Mouse (Mus musculus) kidney, postnatal 0 days (tissue): ENCODE measurements at regions not wholly inside any gene's neighbourhood (a gene's known extent, or its start where the extent isn't known, plus 50 kb on each side); places are given as distances from the start of the nearest gene placed in this dataset.

Experiments
- ATAC-seq: fragments of 200-750 bp; cut with Nextera tagmentation; replicated peaks from 2 replicates; pipeline ENCODE4 v1.8.0; 2017; ENCODE audit warnings: low read depth, moderate number of reproducible peaks, moderate TSS enrichment, moderate library complexity; ENCODE audit not compliant: low FRiP score
- DNase-seq: peaks from one replicate; pipeline ENCODE4 v3.0.0-alpha.2; 2016; ENCODE audit warnings: low spot score
- H3K27ac ChIP-seq: fragments of 300-500 bp; sonication (generic); 2 replicates; pipeline ENCODE4 v1.5.1; 2014; ENCODE audit warnings: mild to moderate bottlenecking
- H3K27me3 ChIP-seq: fragments of 300-500 bp; sonication (generic); 2 replicates; pipeline ENCODE4 v1.6.1; 2014; ENCODE audit warnings: low read length, mixed read lengths; ENCODE audit not compliant: insufficient read depth
- H3K36me3 ChIP-seq: fragments of 300-500 bp; sonication (generic); 2 replicates; pipeline ENCODE4 v1.6.1; 2014; ENCODE audit warnings: low read length, mixed read lengths; ENCODE audit not compliant: insufficient read depth
- H3K4me1 ChIP-seq: fragments of 300-500 bp; sonication (generic); replicated peaks from 2 replicates; pipeline ENCODE4 v1.6.1; 2014; ENCODE audit warnings: antibody characterized with exemption, low read length, mixed read lengths; ENCODE audit not compliant: insufficient read depth
- H3K4me2 ChIP-seq: fragments of 300-500 bp; sonication (generic); 2 replicates; pipeline ENCODE4 v1.6.1; 2014; ENCODE audit warnings: mild to moderate bottlenecking, low read length, moderate library complexity, mixed read lengths
- H3K4me3 ChIP-seq: fragments of 300-500 bp; sonication (generic); replicated peaks from 2 replicates; pipeline ENCODE4 v1.5.1; 2014; ENCODE audit warnings: low read depth, low read length
- H3K9ac ChIP-seq: fragments of 300-500 bp; sonication (generic); 2 replicates; pipeline ENCODE4 v1.6.1; 2014; ENCODE audit warnings: low read depth, low read length
- H3K9me3 ChIP-seq: fragments of 300-500 bp; sonication (generic); replicated peaks from 2 replicates; pipeline ENCODE4 v1.6.1; 2016; ENCODE audit warnings: low read length, inconsistent platforms, mixed read lengths
- CTCF ChIP-seq: IDR thresholded peaks from 2 replicates; pipeline ENCODE4 v1.5.1; 2016; ENCODE audit warnings: antibody characterized with exemption, low read depth, mild to moderate bottlenecking, moderate library complexity
- WGBS: fragments of 180-500 bp; shearing (Covaris S2); extraction: QIAGEN DNeasy Blood & Tissue Kit; methylation state at CpG from one replicate; pipeline ENCODE4 v1.1.7; 2014; 5-methylcytosine and 5-hydroxymethylcytosine counted together

GRCm38 (mm10) chr8:79503906-79504305 lies 104.6 kb upstream of the Smad1 start:
- no peak for TF ChIP-seq CTCF
- Histone ChIP-seq H3K27me3 (no peaks in the 10 kb centered on the region), H3K36me3 (no peaks in the 10 kb centered on the region), H3K27ac (no peak overlapping the region), H3K9me3 (no peaks in the 10 kb centered on the region), H3K4me2 (no peak overlapping the region), H3K9ac (no peak overlapping the region), H3K4me1 (no peaks in the 10 kb centered on the region), H3K4me3 (no peak overlapping the region)
- no peak for ATAC-seq
- no peak for DNase-seq
- 91% methylated on average over 2 of the region's 2 CpGs for WGBS

GRCm38 (mm10) chr8:79502062-79502461 lies 102.7 kb upstream of the Smad1 start:
- H3K9me3 ChIP-seq, result no peaks in the 10 kb centered on the region
- DNase-seq (no peak), ATAC-seq (no peak)
- peaks cover 5% of the 10 kb centered on the region; the same call in 1 of the 2 replicates for H3K4me1 ChIP-seq
- H3K27me3 ChIP-seq, result no peaks in the 10 kb centered on the region
- no peak overlapping the region for H3K9ac ChIP-seq
- TF ChIP-seq CTCF, result no peak
- H3K4me3 ChIP-seq, result no peak overlapping the region
- 65% methylated on average over 4 of the region's 4 CpGs for WGBS
- no peak overlapping the region for H3K4me2 ChIP-seq
- no peak overlapping the region for H3K27ac ChIP-seq
- H3K36me3 ChIP-seq, result no peaks in the 10 kb centered on the region

- H3K36me3 ChIP-seq, result no peaks in the 10 kb centered on the region
- DNase-seq (peak; percentile 82), ATAC-seq (no peak)
- peaks cover 5% of the 10 kb centered on the region; the same call in 1 of the 2 replicates for H3K4me1 ChIP-seq
- H3K4me3 ChIP-seq, result no peak overlapping the region
- no peaks in the 10 kb centered on the region for H3K27me3 ChIP-seq
- H3K9me3 ChIP-seq, result no peaks in the 10 kb centered on the region
- peak; percentile 31; the same call in 1 of the 2 replicates for TF ChIP-seq CTCF
- WGBS, result 65% methylated on average over 11 of the region's 11 CpGs
- H3K9ac ChIP-seq, result no peak overlapping the region
- no peak overlapping the region for H3K27ac ChIP-seq
- no peak overlapping the region for H3K4me2 ChIP-seq
Observed at GRCm38 (mm10) chr8:79501238-79501637, 101.9 kb upstream of the Smad1 start.

- no peak for DNase-seq
- H3K9me3 ChIP-seq, result no peaks in the 10 kb centered on the region
- WGBS, result 71% methylated on average over 2 of the region's 2 CpGs
- no peak overlapping the region for H3K27ac ChIP-seq
- H3K4me1 ChIP-seq, result peaks cover 5% of the 10 kb centered on the region; the same call in 1 of the 2 replicates
- no peak overlapping the region for H3K4me3 ChIP-seq
- H3K27me3 ChIP-seq, result no peaks in the 10 kb centered on the region
- H3K9ac ChIP-seq, result no peak overlapping the region
- H3K4me2 ChIP-seq, result no peak overlapping the region
- no peak for ATAC-seq
- H3K36me3 ChIP-seq, result no peaks in the 10 kb centered on the region
- no peak for TF ChIP-seq CTCF
Observed at GRCm38 (mm10) chr8:79499258-79499657, 99.9 kb upstream of the Smad1 start.

GRCm38 (mm10) chr8:79498611-79499010 lies 99.3 kb upstream of the Smad1 start:
- Histone ChIP-seq H3K4me1 (peaks cover 5% of the 10 kb centered on the region; the same call in 1 of the 2 replicates), H3K36me3 (no peaks in the 10 kb centered on the region), H3K9ac (no peak overlapping the region), H3K4me2 (no peak overlapping the region), H3K4me3 (no peak overlapping the region), H3K9me3 (no peaks in the 10 kb centered on the region), H3K27me3 (no peaks in the 10 kb centered on the region), H3K27ac (no peak overlapping the region)
- WGBS, result 25% methylated on average over 2 of the region's 2 CpGs
- DNase-seq (peak; percentile 91), ATAC-seq (peak; percentile 89)
- TF ChIP-seq CTCF, result peak; percentile 51

- H3K27ac ChIP-seq, result no peak overlapping the region
- no peaks in the 10 kb centered on the region for H3K9me3 ChIP-seq
- H3K4me3 ChIP-seq, result no peak overlapping the region
- H3K9ac ChIP-seq, result no peak overlapping the region
- no peak for ATAC-seq
- no peaks in the 10 kb centered on the region for H3K27me3 ChIP-seq
- no peaks in the 10 kb centered on the region for H3K4me1 ChIP-seq
- no peaks in the 10 kb centered on the region for H3K36me3 ChIP-seq
- 48% methylated on average over 10 of the region's 10 CpGs for WGBS
- DNase-seq, result peak; percentile 44
- no peak overlapping the region for H3K4me2 ChIP-seq
- no peak for TF ChIP-seq CTCF
Observed at GRCm38 (mm10) chr8:79491156-79491698, 91.9 kb upstream of the Smad1 start.

GRCm38 (mm10) chr8:79490739-79491138 lies 91.4 kb upstream of the Smad1 start:
- H3K36me3 ChIP-seq, result no peaks in the 10 kb centered on the region
- no peak overlapping the region for H3K27ac ChIP-seq
- ATAC-seq, result no peak
- no peak overlapping the region for H3K9ac ChIP-seq
- H3K4me2 ChIP-seq, result no peak overlapping the region
- no peak overlapping the region for H3K4me3 ChIP-seq
- H3K4me1 ChIP-seq, result no peaks in the 10 kb centered on the region
- peak; percentile 46 for DNase-seq
- no peak for TF ChIP-seq CTCF
- no peaks in the 10 kb centered on the region for H3K27me3 ChIP-seq
- no peaks in the 10 kb centered on the region for H3K9me3 ChIP-seq
- WGBS, result 34% methylated on average over 4 of the region's 4 CpGs
